Mouse (Mus musculus): ENCODE measurements at regions not wholly inside any gene's neighbourhood (a gene's known extent, or its start where the extent isn't known, plus 50 kb on each side); places are given as distances from the start of the nearest gene placed in this dataset.

DNA sequence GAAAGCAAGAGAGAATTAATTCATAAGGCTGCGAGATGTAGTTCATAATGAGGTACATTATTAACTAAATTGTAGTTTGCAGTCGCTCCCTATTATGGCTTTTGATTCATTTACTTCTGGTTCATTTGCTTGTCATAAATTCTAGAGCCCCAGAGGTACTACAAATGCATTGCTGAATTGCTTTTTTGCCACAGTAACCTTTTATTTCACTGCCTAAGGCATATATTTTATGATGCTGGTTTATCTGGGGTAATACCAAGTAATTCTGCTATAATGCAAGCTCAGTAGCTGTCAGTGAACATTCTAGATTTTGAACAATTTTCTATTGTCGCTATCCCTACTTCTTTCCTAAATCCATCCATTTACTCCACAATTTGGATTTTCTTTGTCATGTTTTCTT lies 753.4 kb downstream of the Utrn start:
- no peak overlapping the region for H3K4me2 ChIP-seq
- H3K9me3 ChIP-seq (ENCODE audit: low read depth, low read length): no peaks in the 10 kb centered on the region
- 91% methylated on average over 3 of the region's 3 CpGs for WGBS
- H3K4me3 ChIP-seq (ENCODE audit: low read depth, low read length): no peak overlapping the region
- H3K36me3 ChIP-seq (ENCODE audit: insufficient read depth): no peaks in the 10 kb centered on the region
- H3K4me1 ChIP-seq (ENCODE audit: insufficient read depth): no peaks in the 10 kb centered on the region
- no peaks in the 10 kb centered on the region for H3K27me3 ChIP-seq (ENCODE audit: insufficient read depth, low read length)
- no peak overlapping the region for H3K27ac ChIP-seq (ENCODE audit: low read depth)
- no peak for TF ChIP-seq CTCF (IDR thresholded peaks at IDR 0.05; ENCODE audit: low read depth)
- no peak for ATAC-seq (ENCODE audit: insufficient read depth)
- H3K9ac ChIP-seq: no peak overlapping the region
- no peak for DNase-seq

DNA sequence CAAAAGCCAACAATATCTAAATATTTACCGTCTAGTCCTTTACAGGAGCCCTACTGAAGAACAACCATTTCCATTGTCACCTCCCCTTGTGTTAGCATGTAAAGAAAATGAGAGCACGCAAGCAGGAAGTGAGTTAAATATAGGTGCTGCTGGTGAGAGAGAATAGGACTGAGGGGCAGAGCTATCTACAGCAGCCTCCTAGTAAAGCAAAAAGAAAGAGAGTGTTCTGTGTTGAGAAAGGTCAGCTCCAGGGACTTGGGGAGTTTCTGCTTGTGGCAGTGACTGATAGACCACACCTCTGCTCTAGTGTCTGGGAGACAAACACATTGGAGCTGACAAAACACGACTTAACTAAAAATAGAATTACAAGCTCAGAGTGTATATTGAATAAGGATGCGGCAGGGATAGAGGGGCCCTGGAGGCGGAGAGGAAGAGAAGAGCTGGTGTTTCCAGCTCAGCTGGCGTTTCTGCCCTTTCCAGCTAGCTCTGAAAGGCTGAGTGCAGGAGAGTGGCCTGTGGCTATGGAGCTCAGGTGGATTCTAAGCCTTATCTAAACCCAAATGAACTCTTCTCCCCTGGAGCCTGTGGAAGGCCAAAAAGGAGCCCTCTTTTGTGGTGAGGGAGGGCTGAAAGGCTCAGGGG lies 752.4 kb downstream of the Utrn start:
- no peak overlapping the region for H3K4me2 ChIP-seq
- TF ChIP-seq CTCF (IDR thresholded peaks at IDR 0.05; ENCODE audit: low read depth): no peak
- no peak for DNase-seq

DNA sequence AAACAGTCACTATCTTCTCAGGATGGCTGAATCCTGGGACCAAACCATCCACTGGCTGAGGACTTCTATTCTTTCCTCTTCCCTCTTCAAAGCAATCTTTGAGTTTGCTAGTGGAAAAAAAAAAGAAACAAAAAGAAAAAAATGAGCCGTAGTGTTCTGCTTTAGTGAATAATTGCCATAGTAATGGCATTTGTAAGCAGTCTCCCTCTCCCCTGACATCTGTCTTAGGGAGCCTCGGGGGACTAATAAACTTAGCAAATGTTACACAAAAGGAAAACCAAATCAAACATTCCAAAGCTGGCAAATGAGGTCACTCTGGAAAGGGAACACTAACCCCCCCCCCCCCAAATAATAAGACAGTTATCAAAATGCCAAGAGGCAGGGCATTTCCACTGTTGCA lies 744.9 kb downstream of the Utrn start:
- Histone ChIP-seq H3K4me2 (no peak overlapping the region), H3K9me3 (ENCODE audit: low read depth, low read length) (no peaks in the 10 kb centered on the region), H3K27me3 (ENCODE audit: insufficient read depth, low read length) (no peaks in the 10 kb centered on the region), H3K4me3 (ENCODE audit: low read depth, low read length) (no peak overlapping the region), H3K9ac (no peak overlapping the region), H3K36me3 (ENCODE audit: insufficient read depth) (no peaks in the 10 kb centered on the region), H3K27ac (ENCODE audit: low read depth) (no peak overlapping the region), H3K4me1 (ENCODE audit: insufficient read depth) (no peaks in the 10 kb centered on the region)
- WGBS: 44% methylated on average over 2 of the region's 2 CpGs
- no peak for DNase-seq
- no peak for ATAC-seq (ENCODE audit: insufficient read depth)
- TF ChIP-seq CTCF (IDR thresholded peaks at IDR 0.05; ENCODE audit: low read depth): no peak

More for the DNA sequence above, 752.4 kb downstream of the Utrn start:
- H3K4me1 ChIP-seq (ENCODE audit: insufficient read depth): no peaks in the 10 kb centered on the region
- no peaks in the 10 kb centered on the region for H3K36me3 ChIP-seq (ENCODE audit: insufficient read depth)
- WGBS: 52% methylated on average over 6 of the region's 6 CpGs
- no peak overlapping the region for H3K9ac ChIP-seq
- no peaks in the 10 kb centered on the region for H3K9me3 ChIP-seq (ENCODE audit: low read depth, low read length)
- no peak overlapping the region for H3K4me3 ChIP-seq (ENCODE audit: low read depth, low read length)
- H3K27ac ChIP-seq (ENCODE audit: low read depth): no peak overlapping the region
- ATAC-seq (ENCODE audit: insufficient read depth): no peak
- no peaks in the 10 kb centered on the region for H3K27me3 ChIP-seq (ENCODE audit: insufficient read depth, low read length)

DNA sequence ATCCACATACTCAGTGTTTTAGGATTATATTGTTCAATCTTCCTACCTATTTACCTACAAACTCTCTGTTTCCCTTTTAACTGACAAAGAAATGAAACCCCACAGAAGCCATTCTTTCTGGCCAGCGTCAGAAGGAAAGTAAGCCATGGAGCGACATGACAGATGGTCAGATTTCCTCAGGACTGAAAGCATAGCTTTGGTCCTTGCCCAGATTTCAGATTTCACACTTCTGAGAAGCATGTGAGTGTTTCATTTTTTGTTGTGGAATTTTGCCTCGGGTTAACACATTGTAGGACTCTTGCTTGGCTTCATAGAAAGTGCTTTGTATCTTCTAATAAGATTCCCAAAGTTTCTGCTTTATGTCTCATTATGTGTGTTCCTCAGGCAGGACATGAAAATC lies 739.7 kb downstream of the Utrn start:
- H3K27me3 ChIP-seq (ENCODE audit: insufficient read depth, low read length): no peaks in the 10 kb centered on the region
- WGBS: 68% methylated on average over 3 of the region's 3 CpGs
- TF ChIP-seq CTCF (IDR thresholded peaks at IDR 0.05; ENCODE audit: low read depth): no peak
- H3K4me2 ChIP-seq: no peak overlapping the region
- ATAC-seq (ENCODE audit: insufficient read depth): no peak
- H3K9me3 ChIP-seq (ENCODE audit: low read depth, low read length): no peaks in the 10 kb centered on the region
- no peak overlapping the region for H3K9ac ChIP-seq
- H3K4me3 ChIP-seq (ENCODE audit: low read depth, low read length): no peak overlapping the region
- H3K27ac ChIP-seq (ENCODE audit: low read depth): no peak overlapping the region
- no peaks in the 10 kb centered on the region for H3K36me3 ChIP-seq (ENCODE audit: insufficient read depth)
- no peak for DNase-seq
- H3K4me1 ChIP-seq (ENCODE audit: insufficient read depth): no peaks in the 10 kb centered on the region

DNA sequence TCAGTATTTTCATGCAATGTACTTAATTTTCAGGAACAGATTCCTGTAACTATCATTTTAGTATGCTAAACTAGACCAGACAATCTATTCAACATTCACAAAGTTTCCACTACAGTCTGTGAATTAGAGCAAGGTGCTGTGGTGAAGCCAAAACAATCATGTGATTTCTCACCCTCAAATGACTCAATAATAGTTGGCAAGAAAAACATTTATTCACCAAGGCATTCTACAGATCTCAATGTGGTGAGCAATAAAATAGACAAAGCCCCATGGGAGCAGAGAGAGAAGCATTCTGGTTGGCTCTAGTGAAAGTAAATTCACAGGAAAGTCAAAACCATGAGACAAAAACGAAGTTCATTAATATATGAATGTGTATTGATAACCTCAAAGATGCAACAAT lies 724.5 kb downstream of the Utrn start:
- no peaks in the 10 kb centered on the region for H3K36me3 ChIP-seq (ENCODE audit: insufficient read depth)
- ATAC-seq (ENCODE audit: insufficient read depth): no peak
- DNase-seq: no peak
- no peak overlapping the region for H3K27ac ChIP-seq (ENCODE audit: low read depth)
- H3K4me2 ChIP-seq: no peak overlapping the region
- no peaks in the 10 kb centered on the region for H3K4me1 ChIP-seq (ENCODE audit: insufficient read depth)
- H3K9ac ChIP-seq: no peak overlapping the region
- WGBS: 38% methylated on average over 1 of the region's 1 CpGs
- no peak for TF ChIP-seq CTCF (IDR thresholded peaks at IDR 0.05; ENCODE audit: low read depth)
- H3K27me3 ChIP-seq (ENCODE audit: insufficient read depth, low read length): no peaks in the 10 kb centered on the region
- H3K9me3 ChIP-seq (ENCODE audit: low read depth, low read length): no peaks in the 10 kb centered on the region
- no peak overlapping the region for H3K4me3 ChIP-seq (ENCODE audit: low read depth, low read length)

DNA sequence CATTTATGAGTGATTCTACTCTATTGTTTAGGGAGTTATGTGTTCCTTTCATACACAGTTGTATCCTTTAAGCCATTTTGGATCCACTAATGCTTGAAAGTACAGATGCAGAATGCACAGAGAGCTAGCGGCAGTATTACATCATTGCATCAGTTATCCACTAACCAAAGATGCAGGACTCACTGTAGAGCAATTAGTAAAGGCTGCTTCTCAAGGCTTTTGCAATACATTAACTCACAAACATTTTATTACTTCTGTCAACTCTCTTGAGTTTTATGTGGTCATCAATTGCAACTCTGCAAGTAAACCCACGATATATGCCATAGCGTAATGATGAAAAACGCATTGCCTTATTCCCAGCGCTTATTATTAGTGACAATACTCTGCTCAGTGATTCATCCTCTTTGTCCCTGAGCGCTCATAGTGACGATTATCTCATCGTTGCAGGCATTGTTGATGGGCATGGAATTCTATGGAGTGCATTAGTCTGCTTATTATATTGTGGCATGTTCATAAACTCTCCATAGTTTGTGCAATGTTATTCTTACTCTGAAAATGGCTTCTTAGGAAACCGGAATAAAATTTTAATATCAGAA lies 722.1 kb downstream of the Utrn start:
- Histone ChIP-seq H3K4me3 (ENCODE audit: low read depth, low read length) (no peak overlapping the region), H3K4me1 (ENCODE audit: insufficient read depth) (no peaks in the 10 kb centered on the region), H3K36me3 (ENCODE audit: insufficient read depth) (no peaks in the 10 kb centered on the region), H3K9me3 (ENCODE audit: low read depth, low read length) (no peaks in the 10 kb centered on the region), H3K27me3 (ENCODE audit: insufficient read depth, low read length) (no peaks in the 10 kb centered on the region), H3K9ac (no peak overlapping the region), H3K27ac (ENCODE audit: low read depth) (no peak overlapping the region), H3K4me2 (no peak overlapping the region)
- TF ChIP-seq CTCF (IDR thresholded peaks at IDR 0.05; ENCODE audit: low read depth): no peak
- WGBS: 90% methylated on average over 9 of the region's 9 CpGs
- ATAC-seq (ENCODE audit: insufficient read depth) (no peak), DNase-seq (no peak)

DNA sequence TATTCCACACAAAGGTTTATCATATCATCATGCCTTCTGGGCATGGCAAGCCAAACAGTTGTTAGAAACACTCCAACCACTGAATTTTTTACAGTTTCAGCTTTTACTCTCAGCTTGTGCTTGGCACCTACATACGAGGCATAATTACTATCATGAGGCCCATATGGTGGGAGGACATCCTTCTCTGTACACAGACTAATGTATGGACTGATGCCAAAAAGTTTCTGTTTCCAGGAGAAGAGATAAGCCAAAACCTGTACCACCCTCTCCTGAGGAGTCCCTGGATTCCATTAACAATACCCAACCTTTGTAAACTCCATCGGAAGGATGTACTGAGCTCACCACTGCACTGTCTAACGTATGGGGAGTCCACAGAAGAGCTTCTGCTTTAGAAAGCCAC lies 698.9 kb downstream of the Utrn start:
- Histone ChIP-seq H3K36me3 (ENCODE audit: insufficient read depth) (no peaks in the 10 kb centered on the region), H3K27me3 (ENCODE audit: insufficient read depth, low read length) (no peaks in the 10 kb centered on the region), H3K27ac (ENCODE audit: low read depth) (no peak overlapping the region), H3K9ac (no peak overlapping the region), H3K4me3 (ENCODE audit: low read depth, low read length) (no peak overlapping the region), H3K4me2 (no peak overlapping the region), H3K9me3 (ENCODE audit: low read depth, low read length) (no peaks in the 10 kb centered on the region), H3K4me1 (ENCODE audit: insufficient read depth) (no peaks in the 10 kb centered on the region)
- WGBS: 75% methylated on average over 3 of the region's 3 CpGs
- TF ChIP-seq CTCF (IDR thresholded peaks at IDR 0.05; ENCODE audit: low read depth): no peak
- ATAC-seq (ENCODE audit: insufficient read depth) (no peak), DNase-seq (peak; percentile 4)

All from lung, embryonic 14.5 days (tissue).